Mouse (Mus musculus) thymus, adult 2 months (tissue): Measurements from ENCODE around the gene Pdcd4.
"Not testable (repeated sequence)": the region's sequence is repeated elsewhere in the genome, so short reads cannot be mapped to it uniquely, and the experiment has no call there.

ENCODE experiments used
- CTCF ChIP-seq: fragments of 200-500 bp; IDR thresholded peaks from 2 replicates; pipeline ENCODE4 v1.5.1; 2012; ENCODE audit warnings: mild to moderate bottlenecking, control low read depth, low read length, moderate library complexity, borderline replicate concordance; ENCODE audit not compliant: control insufficient read depth, poor library complexity, insufficient read depth; ENCODE audit errors: extremely low read depth
- POLR2A ChIP-seq: fragments of 200-500 bp; IDR thresholded peaks from 2 replicates; pipeline ENCODE4 v1.6.1; 2012; ENCODE audit warnings: mild to moderate bottlenecking, low read length, control low read depth, moderate library complexity; ENCODE audit not compliant: control insufficient read depth, poor library complexity, insufficient read depth; ENCODE audit errors: extremely low read depth

GRCm38 (mm10) chr19:53964347-53964746, 72.3 kb downstream of the Pdcd4 start:
- not testable (repeated sequence) for TF ChIP-seq CTCF, POLR2A
